Mouse (Mus musculus) CD4-positive, CD25-positive, alpha-beta regulatory T cell, adult 2 months (primary cell): Measurements from ENCODE around the gene Fancd2os.

ENCODE experiments used
- DNase-seq: peaks from one replicate; pipeline ENCODE4 v3.0.0-alpha.2; 2012; ENCODE audit warnings: low read depth, low spot score

The Fancd2os gene

GRCm38 (mm10) chr6:113600543-113601139 lies at the start of gene Fancd2os:
TSS of gene Fancd2os (minus strand) at chr6:113600715.
- no peak for DNase-seq

GRCm38 (mm10) chr6:113650197-113650640 lies 49.7 kb upstream of the Fancd2os start:
- no peak for DNase-seq

- DNase-seq, result no peak
Measured at GRCm38 (mm10) chr6:113649346-113650196, 49.1 kb upstream of the Fancd2os start.

GRCm38 (mm10) chr6:113644808-113645207 lies 44.3 kb upstream of the Fancd2os start:
- peak; percentile 41 for DNase-seq

- no peak for DNase-seq
Measured at GRCm38 (mm10) chr6:113643967-113644366, 43.5 kb upstream of the Fancd2os start.

- DNase-seq, result no peak
Measured at GRCm38 (mm10) chr6:113643021-113643420, 42.5 kb upstream of the Fancd2os start.

- no peak for DNase-seq
Measured at GRCm38 (mm10) chr6:113642605-113643004, 42.1 kb upstream of the Fancd2os start.

- DNase-seq, result no peak
Measured at GRCm38 (mm10) chr6:113639201-113639600, 38.7 kb upstream of the Fancd2os start.

GRCm38 (mm10) chr6:113638302-113639040 lies 38.0 kb upstream of the Fancd2os start, which contains the start of gene Irak2:
TSS of gene Irak2 (plus strand) at chr6:113638467.
- peak; percentile 97 for DNase-seq

- no peak for DNase-seq
Measured at GRCm38 (mm10) chr6:113632863-113633262, 32.3 kb upstream of the Fancd2os start.

GRCm38 (mm10) chr6:113630322-113630721 lies 29.8 kb upstream of the Fancd2os start:
- DNase-seq, result no peak

- DNase-seq, result no peak
Measured at GRCm38 (mm10) chr6:113624989-113625770, 24.7 kb upstream of the Fancd2os start.

GRCm38 (mm10) chr6:113623941-113624751 lies 23.6 kb upstream of the Fancd2os start, which contains the start of gene Vhl:
TSS of gene Vhl (plus strand) at chr6:113623959.
- peak; percentile 89 for DNase-seq

- no peak for DNase-seq
Measured at GRCm38 (mm10) chr6:113623386-113623785, 22.9 kb upstream of the Fancd2os start.

- no peak for DNase-seq
Measured at GRCm38 (mm10) chr6:113615489-113615888, 15.0 kb upstream of the Fancd2os start.

- no peak for DNase-seq
Measured at GRCm38 (mm10) chr6:113614997-113615396, 14.5 kb upstream of the Fancd2os start.

- no peak for DNase-seq
Measured at GRCm38 (mm10) chr6:113614152-113614551, 13.6 kb upstream of the Fancd2os start.

- peak; percentile 16 for DNase-seq
Measured at GRCm38 (mm10) chr6:113612258-113612969, 11.9 kb upstream of the Fancd2os start.

GRCm38 (mm10) chr6:113609293-113609692 lies 8.8 kb upstream of the Fancd2os start:
- no peak for DNase-seq

- DNase-seq, result no peak
Measured at GRCm38 (mm10) chr6:113608871-113609270, 8.4 kb upstream of the Fancd2os start.
